Mouse (Mus musculus) testis, adult 2 months (tissue): ENCODE data around the gene Pex5l.

Experiments
- CTCF ChIP-seq: fragments of 200-500 bp; IDR thresholded peaks from 2 replicates; pipeline ENCODE4 v1.5.1; 2012; ENCODE audit warnings: low read depth, mild to moderate bottlenecking, inconsistent platforms, low read length, moderate library complexity; ENCODE audit not compliant: control insufficient read depth, insufficient read depth, insufficient replicate concordance
- POLR2A ChIP-seq: fragments of 200-500 bp; IDR thresholded peaks from 2 replicates; pipeline ENCODE4 v1.6.1; 2012; ENCODE audit warnings: low read depth, mild to moderate bottlenecking, inconsistent platforms, low read length, moderate library complexity; ENCODE audit not compliant: control insufficient read depth

- no peak for TF ChIP-seq CTCF
- no peak for TF ChIP-seq POLR2A
These were observed 82.6 kb downstream of the Pex5l start for GRCm38 (mm10) chr3:33060343-33060937.
